Mouse (Mus musculus) kidney, adult 2 months (tissue): ENCODE measurements around the gene Xrcc6. TPM values are rescaled to one million over a fixed set of nuclear protein-coding genes. Genes with fewer than 3 reads are reported as not detected.

Experiments used
- DNase-seq: peaks from one replicate; pipeline ENCODE4 v3.0.0; 2021
- H3K27ac ChIP-seq: fragments of 200-500 bp; 2 replicates; pipeline ENCODE4 v1.5.1; 2012; ENCODE audit warnings: low read depth, low read length, control low read depth, inconsistent platforms; ENCODE audit not compliant: insufficient read depth
- H3K27me3 ChIP-seq: fragments of 200-500 bp; replicated peaks from 2 replicates; pipeline ENCODE4 v1.6.1; 2012; ENCODE audit warnings: mild to moderate bottlenecking, moderate library complexity, low read length, inconsistent platforms; ENCODE audit not compliant: control insufficient read depth, insufficient read depth
- H3K36me3 ChIP-seq: fragments of 200-500 bp; 2 replicates; pipeline ENCODE4 v1.6.1; 2012; ENCODE audit warnings: mild to moderate bottlenecking, moderate library complexity, low read length, inconsistent platforms; ENCODE audit not compliant: control insufficient read depth, insufficient read depth
- H3K4me1 ChIP-seq: fragments of 200-500 bp; 2 replicates; pipeline ENCODE4 v1.6.1; 2011; ENCODE audit warnings: low read length; ENCODE audit not compliant: control insufficient read depth, insufficient read depth
- H3K4me3 ChIP-seq: fragments of 200-500 bp; 2 replicates; pipeline ENCODE4 v1.5.1; 2011; ENCODE audit warnings: mild to moderate bottlenecking, low read depth, low read length, control low read depth; ENCODE audit not compliant: insufficient read depth
- CTCF ChIP-seq: fragments of 200-500 bp; conservative IDR thresholded peaks from 2 replicates; pipeline ENCODE4 v1.5.1; 2011; ENCODE audit warnings: low read depth, mild to moderate bottlenecking, control low read depth, low read length, moderate library complexity, mixed read lengths; ENCODE audit not compliant: insufficient read depth, insufficient read length
- POLR2A ChIP-seq: fragments of 200-500 bp; IDR thresholded peaks from one replicate; pipeline ENCODE4 v1.6.1; 2011; ENCODE audit warnings: low read depth, low read length, control low read depth
- WGBS: fragments of 180-500 bp; shearing (Covaris S2); methylation state at CpG from one replicate; pipeline ENCODE4 v1.1.7; 2018; 5-methylcytosine and 5-hydroxymethylcytosine counted together
- polyA plus RNA-seq: library from polyadenylated mRNA; depleted of rRNA; stranded (reverse); fragments of >200 nt; gene quantifications from 2 replicates; pipeline ENCODE4 v1.2.3, GENCODE M21; 2012

Gene Xrcc6
- polyA plus RNA-seq, 1 experiment = 22.1 TPM

DNA sequence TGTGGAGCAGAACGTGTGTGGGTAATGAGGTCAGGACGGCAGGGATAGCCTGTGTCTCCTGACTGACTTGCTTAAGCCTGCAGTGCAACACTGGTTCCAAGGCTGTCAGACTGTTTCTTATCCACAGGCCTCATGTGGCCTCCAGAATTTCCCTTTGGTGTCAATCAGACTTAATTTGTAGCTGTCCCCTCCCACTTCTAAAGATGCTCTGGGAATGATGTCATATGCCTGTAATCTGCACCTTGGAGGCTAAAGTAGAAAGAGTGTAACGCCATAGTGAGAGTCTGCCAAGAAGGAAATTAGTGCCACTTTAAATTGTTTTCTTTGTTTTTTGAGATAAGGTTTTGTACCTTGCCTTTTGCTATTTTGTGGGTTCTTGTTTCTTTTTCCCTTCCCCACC, 31.7 kb downstream of the Xrcc6 start:
- Histone ChIP-seq H3K4me1 (peaks cover 4% of the 10 kb centered on the region; the same call in 1 of the 2 replicates), H3K27me3 (no peaks in the 10 kb centered on the region), H3K27ac (no peak overlapping the region), H3K36me3 (no peaks in the 10 kb centered on the region; the same call in 1 of the 2 replicates), H3K4me3 (no peak overlapping the region)
- 89% methylated on average over 3 of the region's 3 CpGs for WGBS
- TF ChIP-seq POLR2A (no peak), CTCF (no peak)
- no peak for DNase-seq

DNA sequence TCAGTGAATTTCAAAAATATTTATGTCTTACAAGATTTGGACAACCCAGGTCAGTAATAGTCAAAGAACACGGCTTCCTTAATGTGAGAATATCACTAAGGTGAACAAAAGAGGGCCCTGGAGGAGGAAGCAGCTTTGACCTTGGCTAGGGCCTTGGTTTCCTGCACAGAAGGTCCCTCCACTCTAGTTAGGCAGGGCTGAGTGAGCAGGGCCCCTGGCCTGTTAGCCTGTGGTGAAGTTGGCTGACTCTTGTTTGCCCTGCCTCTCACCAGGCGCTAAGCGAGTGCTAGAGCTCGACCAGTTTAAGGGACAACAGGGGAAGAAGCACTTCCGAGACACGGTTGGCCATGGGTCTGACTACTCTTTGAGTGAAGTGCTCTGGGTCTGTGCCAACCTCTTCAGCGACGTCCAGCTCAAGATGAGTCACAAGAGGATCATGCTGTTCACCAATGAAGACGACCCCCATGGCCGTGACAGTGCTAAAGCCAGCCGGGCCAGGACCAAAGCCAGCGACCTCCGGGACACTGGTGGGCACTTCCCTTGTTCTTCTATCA, 35.0 kb downstream of the Xrcc6 start:
- TF ChIP-seq POLR2A (no peak), CTCF (no peak)
- H3K27ac ChIP-seq = no peak overlapping the region
- H3K36me3 ChIP-seq = peaks cover 2% of the 10 kb centered on the region; the same call in 1 of the 2 replicates
- H3K4me3 ChIP-seq = no peak overlapping the region
- DNase-seq = no peak
- 67% methylated on average over 13 of the region's 13 CpGs for WGBS
- no peaks in the 10 kb centered on the region for H3K4me1 ChIP-seq
- no peaks in the 10 kb centered on the region for H3K27me3 ChIP-seq

DNA sequence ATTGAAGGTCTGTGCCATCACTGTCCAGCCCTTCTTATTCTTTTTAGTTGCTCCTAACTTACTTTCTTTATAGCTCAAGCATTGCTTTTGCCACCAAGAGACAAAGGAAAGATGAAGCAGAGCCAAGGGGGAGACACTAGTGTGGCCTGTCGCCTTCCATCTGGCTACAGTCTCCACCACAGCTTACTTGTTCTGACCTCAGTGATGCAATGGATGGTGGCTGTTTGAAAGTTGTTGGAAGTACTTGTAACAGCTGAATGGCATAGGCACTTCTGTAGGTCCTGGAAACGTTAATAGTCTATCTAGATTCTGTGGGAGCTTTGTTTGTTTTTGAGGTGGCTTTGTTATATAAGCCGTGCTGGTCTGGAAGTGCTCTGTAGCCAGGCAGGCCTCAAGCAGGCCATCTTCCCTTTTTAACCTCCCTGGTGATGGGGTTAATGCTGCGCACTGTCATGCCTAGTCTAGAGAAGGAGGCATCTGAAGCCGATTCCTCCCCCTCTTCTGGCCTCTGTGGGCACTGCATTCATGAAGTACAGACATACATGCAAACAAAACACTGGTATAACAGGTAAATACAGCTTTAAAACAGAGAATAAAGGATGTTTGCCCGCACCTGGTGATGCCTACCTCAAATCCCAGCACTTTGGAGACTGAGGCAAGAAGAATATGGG, 36.5 kb downstream of the Xrcc6 start:
- peaks cover 2% of the 10 kb centered on the region; the same call in 1 of the 2 replicates for H3K36me3 ChIP-seq
- 91% methylated on average over 6 of the region's 6 CpGs for WGBS

DNA sequence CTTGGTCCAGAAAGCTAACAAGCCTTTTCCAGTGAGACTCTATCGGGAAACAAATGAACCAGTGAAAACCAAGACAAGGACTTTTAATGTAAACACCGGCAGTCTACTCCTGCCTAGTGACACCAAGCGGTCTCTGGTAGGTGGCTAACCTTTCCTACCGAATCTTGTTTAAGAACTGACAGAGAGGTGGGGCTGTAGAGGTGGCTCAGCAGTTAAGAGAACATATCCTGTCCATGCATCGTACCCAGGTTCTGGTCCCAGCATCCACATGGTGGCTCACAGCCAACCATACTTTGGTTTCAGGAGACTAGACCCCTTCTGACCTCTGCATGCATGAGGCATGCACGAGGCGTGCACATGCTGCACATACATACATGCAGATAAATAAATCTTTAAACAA, 39.6 kb downstream of the Xrcc6 start:
- Histone ChIP-seq H3K27ac (no peak overlapping the region), H3K4me1 (no peaks in the 10 kb centered on the region), H3K4me3 (no peak overlapping the region), H3K36me3 (peaks cover 2% of the 10 kb centered on the region; the same call in 1 of the 2 replicates), H3K27me3 (no peaks in the 10 kb centered on the region)
- WGBS = 87% methylated on average over 7 of the region's 7 CpGs
- no peak for DNase-seq
- TF ChIP-seq CTCF (no peak), POLR2A (no peak)

More for the DNA sequence above, 36.5 kb downstream of the Xrcc6 start:
- Histone ChIP-seq H3K4me1 (no peaks in the 10 kb centered on the region), H3K4me3 (no peak overlapping the region), H3K27ac (no peak overlapping the region), H3K27me3 (no peaks in the 10 kb centered on the region)
- no peak for TF ChIP-seq CTCF
- TF ChIP-seq POLR2A = no peak
- DNase-seq = no peak

DNA sequence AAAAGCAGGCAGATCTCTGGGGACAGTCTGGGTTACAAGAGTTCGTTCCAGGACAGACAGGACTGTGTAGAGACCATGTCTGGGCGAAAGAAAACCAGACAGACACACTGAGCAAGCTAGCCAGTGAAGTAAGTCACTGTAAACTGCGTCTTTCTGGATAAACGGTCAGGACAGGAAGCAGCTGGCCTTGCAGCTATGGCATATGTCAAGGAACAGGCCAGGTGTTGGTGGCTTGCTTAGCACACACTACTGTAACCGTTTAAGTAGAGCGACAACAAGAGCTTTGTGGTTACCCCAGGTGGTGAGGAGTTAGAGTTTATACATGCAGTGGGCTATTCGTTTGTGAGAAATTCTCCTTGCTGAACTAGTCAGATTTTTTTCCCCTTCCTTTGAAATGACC, 40.1 kb downstream of the Xrcc6 start:
- H3K4me3 ChIP-seq = no peak overlapping the region
- H3K27ac ChIP-seq = no peak overlapping the region

DNA sequence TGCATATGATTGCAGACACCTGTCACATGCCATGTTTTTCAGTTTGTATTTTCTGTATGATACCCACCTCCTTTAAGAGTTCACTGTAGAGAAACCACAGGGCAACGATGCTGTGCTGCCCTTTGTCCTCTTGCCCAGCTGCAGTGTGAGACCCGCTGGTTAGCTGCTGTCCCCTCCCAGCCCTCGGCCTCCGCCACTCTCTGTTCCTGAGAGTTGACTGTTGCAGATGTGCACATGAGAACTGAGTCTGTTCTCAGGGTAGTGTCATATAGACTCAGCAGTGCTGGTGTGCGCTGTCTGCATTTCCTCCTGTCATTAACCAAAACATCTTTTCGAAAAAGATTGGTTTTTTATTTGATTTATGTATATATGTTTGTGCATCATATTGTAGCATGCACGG, 44.8 kb downstream of the Xrcc6 start:
- no peak overlapping the region for H3K4me3 ChIP-seq
- H3K4me1 ChIP-seq = no peaks in the 10 kb centered on the region
- no peak for DNase-seq
- no peak overlapping the region for H3K27ac ChIP-seq
- no peaks in the 10 kb centered on the region for H3K36me3 ChIP-seq
- TF ChIP-seq POLR2A = no peak
- WGBS = 81% methylated on average over 7 of the region's 7 CpGs
- H3K27me3 ChIP-seq = no peaks in the 10 kb centered on the region

More for the DNA sequence above, 40.1 kb downstream of the Xrcc6 start:
- WGBS = 83% methylated on average over 7 of the region's 7 CpGs
- TF ChIP-seq POLR2A (no peak), CTCF (no peak)
- no peak for DNase-seq
- H3K36me3 ChIP-seq = peaks cover 2% of the 10 kb centered on the region; the same call in 1 of the 2 replicates
- no peaks in the 10 kb centered on the region for H3K4me1 ChIP-seq
- H3K27me3 ChIP-seq = no peaks in the 10 kb centered on the region

DNA sequence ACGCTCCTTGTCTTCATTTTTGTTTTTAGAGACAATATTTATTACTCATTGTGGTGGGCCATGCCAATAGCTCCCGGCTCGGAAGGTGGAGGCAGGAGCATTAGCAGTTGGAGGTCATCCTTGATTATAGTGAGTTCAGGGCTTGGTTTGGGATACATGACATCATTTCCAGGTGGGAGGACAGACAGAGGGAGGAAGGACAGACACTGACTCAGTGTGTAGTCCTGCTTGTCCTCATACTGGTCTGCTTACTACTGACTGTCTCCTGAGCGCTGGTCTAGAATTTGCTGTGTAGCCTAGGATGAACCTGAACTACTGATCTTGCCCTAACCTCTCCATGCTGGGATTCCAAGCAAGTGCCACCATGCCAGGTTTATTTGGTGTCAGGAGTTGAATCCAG, 46.1 kb downstream of the Xrcc6 start, which contains the start of gene Desi1:
Desi1 (minus strand) TSS at position 101 of the 400 bp plus-strand sequence.
- H3K36me3 ChIP-seq = no peaks in the 10 kb centered on the region
- no peak within 1 kb of the TSS for H3K27ac ChIP-seq
- H3K27me3 ChIP-seq = no peaks in the 10 kb centered on the region
- TF ChIP-seq POLR2A (no peak), CTCF (no peak)
- H3K4me1 ChIP-seq = no peaks in the 10 kb centered on the region
- DNase-seq = no peak
- no peak within 1 kb of the TSS for H3K4me3 ChIP-seq
- WGBS = 90% methylated on average over 4 of the region's 4 CpGs
